In the genomic region with DNA sequence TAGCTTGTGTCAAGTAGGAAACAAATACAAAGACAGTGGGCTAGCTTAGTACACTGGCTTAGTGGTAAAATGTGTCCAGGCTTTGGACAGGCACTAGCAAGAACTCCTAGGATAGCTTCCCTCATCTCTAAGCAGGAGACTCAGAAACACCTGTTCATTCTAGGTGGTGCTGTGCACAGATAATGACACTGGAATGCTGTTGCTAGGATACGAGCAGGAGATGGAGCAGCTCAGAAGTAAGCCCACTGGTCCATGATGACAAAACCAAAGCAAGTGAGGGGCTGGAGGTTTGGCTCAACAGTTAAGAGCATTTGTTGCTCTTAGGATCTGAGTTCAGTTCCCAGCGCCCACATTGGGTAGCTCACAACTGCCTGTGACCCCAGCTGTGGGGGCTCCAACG, we compare ENCODE assay signal across 17 mouse cellular contexts.
"Had no signal": no experiment of that assay in that cellular context is flagged by ENCODE, and none has a peak within 500 bp of the region (broad histone marks: within the 10 kb centered on the region; RNA-seq: fewer than 3 reads in every experiment).

No protein-coding gene starts in this region.

- H3K4me1 ChIP-seq: liver, embryonic 12.5 days; stomach, embryonic 15.5 days had no signal

- H3K27me3 ChIP-seq: limb, embryonic 15.5 days; liver, embryonic 12.5 days; megakaryocyte, embryonic 14.5 days; neural tube, embryonic 12.5 days; stomach, embryonic 15.5 days had no signal

- H3K27ac ChIP-seq: kidney, postnatal 0 days; limb, embryonic 15.5 days; liver, embryonic 12.5 days; neural tube, embryonic 12.5 days; stomach, embryonic 15.5 days had no signal

- ATAC-seq: liver, embryonic 12.5 days had no signal

- DNase-seq: kidney, adult 9 months; kidney, postnatal 36 days; layer of hippocampus, adult 9-11 months; layer of hippocampus, postnatal 36 days; lung, embryonic 14.5 days; lung, postnatal 10 days; lung, postnatal 4 days; right cerebral cortex, postnatal 14 days; thymus, adult 2 months; thymus, postnatal 25 days had no signal

- H3K4me3 ChIP-seq: limb, embryonic 15.5 days; liver, embryonic 12.5 days; megakaryocyte, embryonic 14.5 days; myocyte; neural tube, embryonic 12.5 days; stomach, embryonic 15.5 days had no signal

- H3K9ac ChIP-seq: limb, embryonic 15.5 days; liver, embryonic 12.5 days; lung, embryonic 14.5 days; neural tube, embryonic 12.5 days; stomach, embryonic 15.5 days had no signal

- H3K9me3 ChIP-seq: limb, embryonic 15.5 days; liver, embryonic 12.5 days; megakaryocyte, embryonic 14.5 days; neural tube, embryonic 12.5 days; stomach, embryonic 15.5 days had no signal

- H3K36me3 ChIP-seq: limb, embryonic 15.5 days; liver, embryonic 12.5 days; neural tube, embryonic 12.5 days; stomach, embryonic 15.5 days had no signal

- H3K4me2 ChIP-seq: limb, embryonic 15.5 days; liver, embryonic 12.5 days; lung, embryonic 14.5 days; neural tube, embryonic 12.5 days; stomach, embryonic 15.5 days had no signal
